Mouse (Mus musculus) E14TG2a.4 (cell line): ENCODE data around the gene Tpm4.

ENCODE experiments used
- CTCF ChIP-seq: conservative IDR thresholded peaks from 2 replicates; pipeline ENCODE4 v1.5.1; 2014; ENCODE audit warnings: low read length
- NANOG ChIP-seq: IDR thresholded peaks from 2 replicates; pipeline ENCODE4 v1.6.1; 2014; ENCODE audit warnings: borderline replicate concordance, low read length, mixed read lengths

GRCm38 (mm10) chr8:72160007-72160406 is 25.2 kb downstream of the Tpm4 start:
- TF ChIP-seq CTCF (no peak), NANOG (no peak)
